Mouse (Mus musculus): ENCODE data around the gene Sos2.
"Not testable (repeated sequence)": the region's sequence is repeated elsewhere in the genome, so short reads cannot be mapped to it uniquely, and the experiment has no call there.

Sos2 gene

DNA sequence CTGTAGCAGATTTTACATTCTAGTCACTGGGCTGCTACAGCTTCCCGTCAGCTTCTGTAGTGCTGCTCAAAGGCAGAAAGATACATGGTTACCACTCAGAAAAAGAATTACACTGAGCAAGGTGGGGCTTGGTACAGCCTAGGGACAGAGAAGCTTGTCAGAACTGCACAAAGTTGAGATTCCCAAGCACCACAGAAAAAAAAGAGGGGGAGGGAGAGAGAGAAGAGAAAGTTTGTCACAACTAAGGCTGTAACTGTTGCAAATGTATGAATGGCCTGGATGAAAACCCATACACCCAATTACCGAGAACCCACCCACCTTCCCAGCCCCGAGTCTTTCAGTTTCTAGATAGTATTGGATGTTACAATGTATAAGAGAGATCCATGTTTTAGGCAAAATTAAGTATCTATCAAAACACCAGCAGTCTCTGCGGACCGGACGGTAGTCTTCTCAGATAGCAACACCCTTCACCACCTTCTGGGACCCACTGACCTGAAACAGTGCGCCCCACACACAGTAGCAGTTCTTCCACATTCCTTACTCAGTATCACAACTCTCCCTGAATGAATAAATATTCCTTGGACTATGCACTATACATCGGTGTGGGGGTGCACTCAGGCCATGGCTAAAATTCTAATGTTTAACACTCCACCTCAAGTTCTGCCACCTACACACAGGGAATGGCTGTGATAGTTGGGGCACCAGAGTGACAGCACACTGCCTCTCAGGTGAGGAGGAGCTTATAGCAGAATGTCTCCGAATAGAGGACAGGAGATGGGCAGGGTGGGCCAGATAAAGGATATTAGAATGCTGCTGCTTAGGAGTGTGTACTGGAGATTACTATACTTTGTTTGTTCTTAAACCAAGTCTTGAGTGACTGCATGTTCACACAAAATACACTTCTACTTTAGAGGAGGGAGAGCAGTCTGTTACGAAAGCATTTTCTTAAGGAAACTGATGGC is 6.8 kb downstream of the Sos2 start:
- peak; percentile 28 for DNase-seq (ENCODE audit: low spot score)

DNA sequence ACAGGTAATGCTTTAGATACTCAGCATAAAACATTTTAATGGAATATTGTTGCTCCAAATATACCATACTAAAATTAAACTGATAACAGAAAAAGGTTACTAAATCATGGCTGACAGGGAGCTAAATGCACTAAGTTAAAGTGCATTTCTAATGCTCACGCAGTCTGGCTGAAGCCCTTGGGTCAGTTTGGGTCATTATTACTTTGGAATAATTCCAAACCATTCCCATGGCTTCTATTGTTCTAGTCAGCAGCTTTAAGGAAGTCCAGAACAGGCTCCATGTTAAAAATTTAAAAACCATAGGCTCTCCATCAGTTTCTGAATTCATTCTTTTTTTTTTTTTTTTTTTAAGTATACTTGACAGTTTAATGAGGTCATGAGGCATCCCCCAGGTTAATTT is 7.5 kb downstream of the Sos2 start:
- peak; percentile 52 for DNase-seq (ENCODE audit: low spot score)

DNA sequence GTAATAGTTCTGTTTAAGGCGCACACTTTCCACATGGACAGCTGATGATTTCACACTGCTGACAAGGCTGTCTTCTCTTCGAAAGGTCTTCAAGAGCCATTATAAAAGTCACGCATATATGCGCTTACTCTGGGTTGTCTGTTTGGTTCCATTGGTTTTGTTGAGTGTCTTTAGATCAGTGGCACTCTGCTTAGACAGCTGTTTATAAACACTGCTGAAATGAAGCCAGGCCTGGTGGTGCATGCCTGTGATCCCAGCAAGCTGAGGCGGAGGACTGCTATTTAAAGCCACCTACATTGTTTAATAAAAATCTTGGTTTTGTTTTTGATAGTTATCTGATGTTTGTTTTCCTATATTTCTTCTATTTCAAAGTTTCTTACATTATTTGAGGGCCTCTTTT is 14.9 kb downstream of the Sos2 start:
- DNase-seq (ENCODE audit: low spot score), result no peak

DNA sequence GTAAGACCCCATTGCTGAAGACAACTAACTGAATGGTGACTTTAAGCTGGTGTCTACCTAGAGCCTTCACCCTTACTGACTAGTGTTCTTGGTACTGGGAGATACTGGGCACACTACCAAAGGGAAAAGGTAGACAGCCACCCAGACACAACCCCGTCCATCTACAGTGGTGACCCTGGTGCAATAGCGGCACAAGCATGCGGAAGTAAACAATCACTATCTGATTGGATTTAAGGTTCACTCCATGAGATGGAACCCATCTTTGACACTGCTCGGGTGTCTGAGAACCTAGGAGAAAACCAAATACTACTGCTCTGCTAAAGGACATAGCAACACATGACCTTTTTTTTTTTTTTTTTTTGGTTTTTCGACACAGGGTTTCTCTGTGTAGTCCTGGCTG is 20.0 kb downstream of the Sos2 start:
- DNase-seq (ENCODE audit: low spot score), result no peak

DNA sequence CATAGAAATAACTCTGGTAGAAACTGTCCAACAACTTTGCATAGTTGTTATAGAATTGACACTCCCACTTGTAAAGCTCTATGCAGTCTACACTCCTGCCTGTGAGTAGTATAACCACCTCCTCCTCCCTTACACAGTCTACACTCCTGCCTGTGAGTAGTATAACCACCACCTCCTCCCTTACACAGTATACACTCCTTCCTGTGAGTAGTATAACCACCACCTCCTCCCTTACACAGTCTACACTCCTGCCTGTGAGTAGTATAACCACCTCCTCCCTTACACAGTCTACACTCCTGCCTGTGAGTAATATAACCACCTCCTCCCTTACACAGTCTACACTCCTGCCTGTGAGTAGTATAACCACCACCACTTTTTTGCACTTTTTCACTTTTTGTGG is 27.7 kb downstream of the Sos2 start:
- DNase-seq (ENCODE audit: low spot score), result peak; percentile 77

DNA sequence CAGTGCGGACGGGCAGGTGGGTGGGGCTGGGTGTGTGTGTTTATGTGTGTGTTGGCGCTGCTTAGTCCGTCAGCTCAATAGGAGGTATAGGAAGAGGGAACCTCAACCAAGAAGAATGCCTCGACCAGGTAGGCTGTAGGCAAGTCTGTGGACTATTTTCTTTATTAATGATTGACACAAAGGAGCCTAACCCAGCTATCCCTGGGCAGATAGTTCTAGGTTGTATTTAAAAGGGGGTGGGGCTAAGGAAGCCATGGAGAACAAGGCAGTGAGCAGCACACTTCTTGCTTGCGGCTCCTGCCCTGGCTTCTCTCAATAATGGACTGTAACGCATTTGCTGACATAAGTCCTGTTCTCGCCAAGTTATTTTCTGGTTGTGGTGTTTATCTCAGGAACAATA is 32.1 kb downstream of the Sos2 start:
- DNase-seq (ENCODE audit: low spot score), result no peak

DNA sequence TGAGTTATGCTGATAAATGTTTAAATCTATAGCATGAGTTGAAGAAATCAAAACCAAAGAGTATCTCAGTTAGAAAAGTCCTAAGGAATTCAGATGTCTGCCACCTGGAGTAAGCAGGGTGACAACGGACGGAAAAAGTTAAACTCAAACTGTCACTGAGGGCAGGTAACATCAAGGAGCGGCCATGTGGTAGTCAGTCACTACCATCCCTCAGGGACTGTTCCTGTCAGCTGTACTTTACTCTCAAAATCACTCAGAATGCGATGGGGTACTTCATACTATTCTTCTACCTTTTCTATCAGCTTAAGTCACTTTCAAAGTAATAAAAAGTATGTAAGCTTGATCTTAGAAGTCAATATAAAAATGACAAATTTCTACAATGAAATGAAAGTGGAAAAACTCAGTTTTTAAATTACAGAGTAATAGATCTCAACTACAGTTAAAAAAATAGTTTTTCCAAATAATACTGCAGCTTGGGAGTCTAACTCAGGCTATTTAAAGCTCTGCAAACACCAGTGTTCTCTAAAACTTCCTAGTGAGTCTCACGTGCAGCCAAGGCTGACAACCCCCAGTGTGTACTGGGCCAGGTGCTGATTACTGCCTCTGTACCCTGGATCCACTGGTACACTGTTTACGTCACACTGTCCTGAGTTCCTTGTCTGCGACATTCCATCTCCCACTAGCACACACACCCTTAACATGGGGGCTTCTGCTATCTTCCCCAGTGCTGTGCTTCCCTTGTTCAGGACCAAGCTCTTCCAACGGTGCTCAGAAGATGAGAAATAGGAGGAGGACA is 35.6 kb downstream of the Sos2 start:
- DNase-seq (ENCODE audit: low spot score), result no peak

DNA sequence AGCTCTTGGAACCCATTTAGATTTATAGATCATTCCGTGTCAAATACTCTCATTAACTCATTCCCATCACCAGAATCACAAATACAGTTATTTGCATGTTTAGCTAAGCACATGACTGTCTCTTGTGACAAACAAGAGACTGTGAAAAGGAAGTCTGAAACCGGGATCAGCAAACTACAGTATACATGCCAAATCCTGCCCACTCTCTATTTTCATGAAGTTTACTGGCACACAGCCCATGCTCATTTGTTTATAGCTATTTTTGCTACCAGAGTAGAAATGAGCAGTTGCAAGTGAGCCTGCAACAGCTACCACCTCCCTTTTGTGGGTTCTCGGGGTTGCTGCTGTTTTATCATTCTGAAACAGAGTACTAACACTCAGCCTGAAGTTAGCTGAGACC is 36.8 kb downstream of the Sos2 start:
- DNase-seq (ENCODE audit: low spot score), result peak; percentile 85

DNA sequence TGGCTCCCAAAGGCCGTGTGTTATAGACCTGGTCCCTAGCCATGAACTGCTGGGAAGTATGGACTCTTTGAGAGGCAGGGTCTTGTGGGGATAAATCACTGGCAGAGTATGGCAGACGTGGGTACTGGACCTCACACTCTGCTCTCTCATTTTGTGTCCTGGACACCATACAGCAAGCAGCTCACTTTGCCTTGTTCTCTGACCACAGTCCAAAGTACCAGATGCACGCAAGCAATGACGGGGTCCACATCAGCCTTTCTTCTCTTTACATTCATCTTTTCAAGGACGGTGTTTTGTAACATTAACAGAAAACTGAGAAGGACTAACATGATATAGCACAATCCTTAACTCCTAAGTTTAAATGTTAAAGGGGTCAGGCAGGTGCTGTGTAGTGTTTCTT is 38.8 kb downstream of the Sos2 start:
- no peak for DNase-seq (ENCODE audit: low spot score)

DNA sequence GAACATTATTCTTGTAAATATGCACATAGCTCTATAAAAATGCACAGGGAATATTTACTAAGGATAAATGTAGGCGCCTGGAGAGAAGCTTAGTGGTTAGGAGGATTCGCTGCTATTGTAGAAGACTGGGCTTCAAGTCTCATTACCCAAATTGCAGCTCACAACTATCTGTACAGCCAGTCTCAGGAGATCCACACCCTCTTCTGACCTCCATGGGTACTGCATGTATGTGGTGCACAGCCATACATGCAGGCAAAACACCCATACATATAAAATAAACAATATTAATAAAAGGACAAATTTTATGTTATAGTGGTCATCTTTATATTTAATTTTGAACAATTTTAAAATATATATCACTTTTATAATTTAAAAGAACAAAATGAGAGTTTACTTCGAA is 46.9 kb downstream of the Sos2 start:
- no peak for DNase-seq (ENCODE audit: low spot score)

DNA sequence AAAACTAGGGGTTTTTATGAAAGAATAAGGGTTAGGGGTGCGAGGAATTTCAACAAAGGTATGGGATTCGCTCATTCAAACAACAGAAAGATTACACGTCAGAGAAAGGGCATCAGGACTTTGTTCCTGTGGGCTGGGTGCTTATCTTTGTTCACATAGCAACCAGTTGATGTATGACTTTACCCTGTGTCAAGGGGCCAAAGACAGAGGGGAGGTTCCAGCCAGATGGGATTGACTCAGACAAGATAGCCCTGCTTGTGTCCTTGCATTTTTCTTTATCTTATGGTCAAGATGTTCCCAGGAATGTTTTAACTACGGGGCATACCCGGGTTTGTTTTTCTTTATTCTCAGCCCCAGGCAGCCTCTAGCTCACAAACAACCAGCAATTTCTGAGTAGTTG is 63.1 kb downstream of the Sos2 start:
- DNase-seq (ENCODE audit: low spot score), result not testable (repeated sequence)

DNA sequence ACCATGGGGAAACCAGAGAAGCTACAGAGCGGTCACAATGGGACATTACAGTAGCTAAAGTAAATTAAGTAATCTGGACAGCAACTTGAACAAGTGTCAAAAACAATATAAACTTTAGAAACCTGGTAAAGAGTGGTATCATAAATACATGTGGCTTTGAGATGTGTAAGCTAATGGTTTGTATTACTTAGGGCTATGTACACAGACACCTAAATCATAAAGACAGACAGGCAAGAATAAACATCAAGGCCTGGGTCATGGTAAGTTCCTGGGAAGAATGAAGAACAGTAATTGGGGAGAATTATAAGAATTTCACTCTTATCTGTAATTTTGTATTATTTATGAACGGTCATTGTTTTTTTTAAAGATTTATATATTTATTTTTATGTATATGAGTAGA is 77.3 kb downstream of the Sos2 start:
- DNase-seq (ENCODE audit: low spot score), result no peak

DNA sequence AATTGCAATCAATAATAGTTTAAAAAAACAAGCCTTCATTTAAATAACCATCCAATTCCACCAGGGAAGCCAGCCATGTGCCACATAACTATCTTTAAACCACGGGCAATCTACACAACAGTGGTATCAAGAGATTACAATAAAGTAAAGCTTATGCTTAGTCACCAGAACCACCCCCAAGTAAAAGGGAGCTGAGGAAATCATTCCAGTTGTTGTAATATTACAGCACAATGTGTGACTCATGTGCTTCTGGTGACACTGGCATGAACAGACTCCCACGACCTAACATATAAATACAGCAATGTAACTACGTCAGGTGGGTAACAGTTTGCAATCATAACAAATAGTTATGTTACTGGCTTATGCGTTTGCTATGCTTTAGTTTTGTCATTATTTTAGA is 84.2 kb downstream of the Sos2 start:
- no peak for DNase-seq (ENCODE audit: low spot score)

DNA sequence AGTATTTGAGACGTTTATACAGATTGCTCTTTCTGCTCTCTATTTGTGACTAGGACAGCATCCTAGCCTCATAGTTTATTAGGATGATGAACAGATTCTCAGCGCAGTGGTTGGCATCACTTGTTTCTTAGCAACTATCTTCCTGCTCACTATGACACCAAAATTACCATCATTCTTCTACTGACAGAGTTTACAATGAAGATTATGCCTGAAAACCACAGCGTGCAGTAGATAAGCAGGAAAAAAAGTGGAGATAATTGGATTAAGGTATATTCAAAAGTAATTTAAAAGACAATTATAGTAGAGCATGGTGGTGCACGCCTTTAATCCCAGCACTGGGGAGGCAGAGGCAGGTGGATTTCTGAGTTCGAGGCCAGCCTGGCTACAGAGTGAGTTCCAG is 88.5 kb downstream of the Sos2 start:
- no peak for DNase-seq (ENCODE audit: low spot score)

DNA sequence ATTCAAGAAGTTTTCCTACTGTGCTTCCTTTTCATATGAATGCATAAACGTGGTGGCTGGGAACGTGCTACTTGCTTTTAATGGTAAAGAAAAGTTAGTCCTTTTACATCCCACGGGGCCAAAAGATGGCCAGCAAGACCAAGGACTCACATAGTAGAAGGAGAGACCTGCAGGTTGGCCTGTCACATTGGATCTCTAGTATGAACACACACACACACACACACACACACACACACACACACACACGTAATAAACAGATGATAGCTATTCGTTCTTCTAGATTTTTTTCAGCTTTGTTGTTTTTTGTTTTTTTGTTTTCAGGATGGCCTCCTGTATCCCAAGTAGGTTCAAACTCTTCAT is 98.4 kb downstream of the Sos2 start:
- no peak for DNase-seq (ENCODE audit: low spot score)

DNA sequence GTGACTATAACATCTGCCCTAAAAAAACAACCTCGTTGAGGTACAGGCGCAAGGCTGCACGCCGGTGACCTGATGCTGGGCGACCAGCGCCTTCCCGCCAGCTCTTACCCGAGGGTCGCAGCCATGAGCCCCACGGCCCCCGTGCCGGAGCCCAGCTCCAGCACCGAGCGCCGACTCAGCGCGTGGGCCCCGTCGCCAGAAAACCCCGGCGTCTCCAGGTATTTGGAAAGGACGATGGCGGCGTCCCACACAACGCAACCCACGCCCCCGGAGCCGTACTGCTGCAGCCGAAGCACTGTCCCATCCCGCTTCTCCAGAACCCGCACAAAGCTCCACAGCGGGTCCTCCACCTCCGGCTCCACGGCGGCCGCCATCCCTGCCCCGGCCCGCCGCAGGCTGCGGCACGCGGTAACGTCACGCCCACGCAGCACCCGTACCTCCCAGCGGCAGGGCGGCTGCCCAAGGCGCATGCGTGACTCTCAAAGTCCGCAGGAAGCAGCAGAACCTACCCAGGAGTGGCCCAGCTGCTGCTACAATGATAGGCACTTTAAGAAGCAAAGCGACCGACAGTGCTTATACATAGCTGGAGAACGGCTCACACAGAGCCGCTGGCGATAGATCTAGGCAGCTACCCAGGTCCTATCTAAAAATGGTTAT is 98.9 kb downstream of the Sos2 start, which contains the start of gene Vcpkmt:
Vcpkmt (minus strand) TSS at position 416 of the 657 bp plus-strand sequence.
- peak; percentile 90 for DNase-seq (ENCODE audit: low spot score)

DNA sequence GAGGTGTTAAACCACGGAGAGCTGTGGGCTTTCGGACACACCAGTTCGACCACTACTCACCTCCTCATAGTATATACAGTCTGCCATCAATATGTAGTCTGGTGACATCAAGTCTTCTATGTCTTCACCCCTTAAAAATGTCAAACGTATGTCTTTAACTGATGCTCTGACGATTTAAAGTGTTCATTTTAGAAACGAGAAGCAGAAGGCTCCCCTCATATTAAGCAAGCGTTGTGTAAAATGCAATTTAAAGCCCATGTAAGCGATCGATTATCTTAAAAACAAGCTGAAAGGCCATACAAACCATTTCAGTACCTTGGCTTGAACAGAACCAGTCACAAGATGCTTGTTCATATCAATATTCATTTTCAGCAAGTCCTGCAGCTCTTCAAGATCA is 99.4 kb downstream of the Sos2 start:
- peak; percentile 27 for DNase-seq (ENCODE audit: low spot score)

DNA sequence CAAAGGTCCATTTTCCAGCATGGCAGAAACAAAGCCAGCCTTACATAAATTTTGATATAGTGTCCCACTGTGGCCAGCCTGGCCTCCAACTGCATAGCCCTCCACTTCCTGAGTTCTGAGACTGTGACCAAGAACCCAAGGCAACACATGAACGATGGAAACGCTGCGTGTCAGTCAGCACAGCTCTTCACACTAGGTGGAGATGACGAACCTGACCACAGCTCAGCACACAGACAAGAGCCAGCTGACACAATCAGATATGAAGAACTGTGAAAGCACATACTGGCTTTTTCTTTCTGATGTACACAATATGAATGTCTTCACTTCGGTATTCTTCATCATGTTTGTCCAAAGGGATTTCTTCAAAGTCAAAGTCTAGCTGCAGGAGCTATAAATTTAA is 102.0 kb downstream of the Sos2 start:
- no peak for DNase-seq (ENCODE audit: low spot score)

DNA sequence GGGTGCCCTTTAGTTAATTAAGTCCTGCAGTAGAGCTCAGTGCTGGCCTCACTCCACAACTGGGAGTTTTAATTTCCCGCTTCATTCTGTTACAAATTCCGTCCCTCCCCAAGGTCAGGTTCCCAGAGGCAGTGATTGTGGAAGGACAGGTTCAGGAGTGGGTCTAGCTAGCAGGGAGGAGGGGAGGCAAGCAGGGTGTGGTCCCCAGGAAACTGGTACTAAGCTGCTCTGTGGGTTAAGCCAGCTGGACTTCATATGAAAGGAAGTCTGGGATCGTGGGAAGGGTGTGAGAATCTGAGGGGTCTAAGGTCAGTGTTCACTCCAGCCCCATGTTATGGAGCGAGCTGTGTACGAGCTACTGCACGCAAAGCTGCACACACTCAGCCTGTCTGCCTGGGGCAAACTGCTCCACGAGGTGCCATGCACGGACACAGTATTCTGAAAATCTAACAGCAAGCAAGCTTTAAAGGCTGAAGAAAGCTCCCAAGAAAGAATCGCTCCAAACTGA is 105.5 kb downstream of the Sos2 start:
- DNase-seq (ENCODE audit: low spot score), result no peak

DNA sequence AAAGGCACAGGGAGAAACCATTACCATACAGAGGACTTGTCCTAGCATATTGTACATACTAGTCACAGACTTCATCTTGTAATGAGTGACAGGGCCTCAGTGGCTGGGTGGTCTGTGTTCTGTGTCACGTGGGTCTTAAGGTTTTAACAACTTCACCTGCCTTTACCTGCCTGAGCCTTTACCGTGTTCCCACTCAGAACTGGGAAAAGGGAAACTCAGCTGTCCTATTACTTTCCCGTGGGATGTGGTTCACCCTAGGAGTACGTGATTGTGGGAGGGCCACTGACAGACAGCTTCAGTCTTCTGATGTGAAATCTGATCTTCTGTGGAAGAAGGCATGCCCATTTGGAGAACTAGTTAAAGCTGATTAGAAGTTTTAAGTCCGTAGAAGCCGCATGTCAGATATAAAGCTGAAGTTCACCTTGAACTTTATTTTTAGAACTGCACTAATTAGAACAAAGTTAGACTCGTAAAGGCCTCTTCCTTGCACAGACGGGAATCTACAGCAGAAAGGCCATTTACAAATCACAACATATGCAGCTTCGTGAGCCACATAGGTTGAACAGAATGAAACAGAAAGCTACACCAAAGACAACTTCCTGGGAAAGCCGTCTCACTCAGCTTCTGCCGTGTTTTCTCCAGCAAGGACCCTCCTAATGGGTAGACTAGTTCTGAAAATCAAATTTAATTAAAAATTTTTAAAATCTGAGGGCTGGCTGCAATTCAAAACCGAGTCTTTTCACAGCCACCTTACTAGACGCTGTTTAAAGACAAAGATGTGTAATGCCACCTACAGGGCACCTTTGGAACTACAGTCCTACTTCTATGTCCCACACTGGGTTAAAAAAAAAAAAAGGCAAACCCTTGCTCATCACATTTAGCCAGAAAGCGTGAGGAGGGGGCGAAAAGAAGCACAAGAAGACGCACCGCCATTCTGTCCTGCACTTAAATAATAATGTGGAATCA is 107.5 kb downstream of the Sos2 start:
- peak; percentile 90 for DNase-seq (ENCODE audit: low spot score)

DNA sequence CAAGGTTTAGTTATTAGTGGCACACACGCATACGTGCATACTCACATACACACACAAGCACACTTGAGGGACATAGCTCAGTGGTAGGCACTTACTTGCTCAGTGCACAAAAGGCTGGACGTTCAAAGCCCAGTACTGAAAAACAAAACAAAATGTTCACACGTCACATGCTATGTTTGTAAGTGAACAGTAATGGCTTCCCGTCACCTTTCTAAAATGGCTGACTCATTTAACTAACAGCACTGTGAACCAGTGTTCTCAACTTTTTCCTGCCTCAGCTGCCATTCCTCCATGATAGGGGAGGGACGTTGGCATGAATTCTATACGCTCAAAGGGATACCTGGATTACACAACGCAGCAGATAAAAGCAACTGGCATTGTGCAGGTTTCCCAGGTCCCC is 108.4 kb downstream of the Sos2 start:
- no peak for DNase-seq (ENCODE audit: low spot score)
